Mouse (Mus musculus) R1 (cell line): ENCODE measurements at regions not wholly inside any gene's neighbourhood (a gene's known extent, or its start where the extent isn't known, plus 50 kb on each side); places are given as distances from the start of the nearest gene placed in this dataset.

Experiments used
- DNase-seq: peaks from one replicate; pipeline ENCODE4 v3.0.0-alpha.2; 2018; ENCODE audit warnings: low read depth, low spot score

DNA sequence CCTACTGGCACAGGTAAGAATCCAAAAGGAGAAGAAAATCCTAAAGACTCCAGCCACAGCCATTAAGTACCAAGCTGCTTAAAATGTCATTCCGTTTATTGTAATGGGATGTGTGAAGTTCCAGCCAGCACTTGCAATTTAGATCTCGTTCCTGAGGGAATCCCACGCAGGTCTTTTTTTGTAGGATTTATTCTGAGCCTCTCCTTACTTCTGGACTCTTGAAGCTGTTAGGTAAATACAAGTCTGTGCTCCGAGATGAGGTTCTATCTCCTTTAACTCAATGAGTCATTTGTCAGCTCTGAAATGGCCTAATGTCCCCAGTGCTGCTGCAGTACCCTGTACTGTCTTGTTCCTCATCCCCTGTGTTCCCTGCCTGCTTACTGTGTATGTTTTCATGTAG lies 94.9 kb upstream of the Eef1e1 start:
- DNase-seq = no peak

DNA sequence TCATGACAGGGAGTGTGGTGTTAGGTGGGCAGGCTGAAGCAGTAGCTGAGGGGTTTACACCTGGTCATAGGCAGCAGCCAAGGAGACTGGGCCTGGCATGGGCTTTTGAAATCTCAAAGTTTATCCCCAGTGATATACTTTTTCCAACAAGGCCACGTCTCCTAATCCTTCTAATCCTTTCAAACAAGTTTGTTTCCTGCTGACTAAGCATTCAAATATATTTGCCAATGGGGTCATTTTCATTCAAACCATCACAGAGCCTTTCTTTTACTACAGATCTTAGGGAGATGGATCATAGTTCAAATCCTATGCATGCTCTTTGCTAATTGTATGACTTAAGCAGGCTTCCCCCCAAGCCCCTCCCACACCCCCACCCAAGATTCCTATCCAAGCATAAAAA lies 93.0 kb upstream of the Eef1e1 start:
- DNase-seq = no peak

DNA sequence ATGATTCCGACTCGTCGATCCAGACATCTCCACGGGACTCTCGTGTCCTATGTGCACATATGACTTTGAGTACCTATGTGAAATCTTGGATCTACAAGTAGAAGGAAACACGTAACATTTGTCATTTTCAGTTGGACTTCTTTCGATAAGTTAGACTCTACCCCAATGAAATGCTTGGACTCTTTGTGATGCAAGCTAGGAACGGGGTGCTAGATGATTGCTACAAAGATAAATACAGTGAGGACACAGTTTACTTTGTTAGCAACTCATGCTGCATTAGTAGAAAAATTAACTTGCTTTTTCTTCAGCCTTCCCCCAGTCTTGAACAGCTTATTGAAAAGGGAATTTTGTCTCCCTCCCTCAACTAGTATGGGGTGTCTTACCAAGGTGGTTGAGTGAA lies 81.2 kb upstream of the Eef1e1 start:
- DNase-seq = no peak

DNA sequence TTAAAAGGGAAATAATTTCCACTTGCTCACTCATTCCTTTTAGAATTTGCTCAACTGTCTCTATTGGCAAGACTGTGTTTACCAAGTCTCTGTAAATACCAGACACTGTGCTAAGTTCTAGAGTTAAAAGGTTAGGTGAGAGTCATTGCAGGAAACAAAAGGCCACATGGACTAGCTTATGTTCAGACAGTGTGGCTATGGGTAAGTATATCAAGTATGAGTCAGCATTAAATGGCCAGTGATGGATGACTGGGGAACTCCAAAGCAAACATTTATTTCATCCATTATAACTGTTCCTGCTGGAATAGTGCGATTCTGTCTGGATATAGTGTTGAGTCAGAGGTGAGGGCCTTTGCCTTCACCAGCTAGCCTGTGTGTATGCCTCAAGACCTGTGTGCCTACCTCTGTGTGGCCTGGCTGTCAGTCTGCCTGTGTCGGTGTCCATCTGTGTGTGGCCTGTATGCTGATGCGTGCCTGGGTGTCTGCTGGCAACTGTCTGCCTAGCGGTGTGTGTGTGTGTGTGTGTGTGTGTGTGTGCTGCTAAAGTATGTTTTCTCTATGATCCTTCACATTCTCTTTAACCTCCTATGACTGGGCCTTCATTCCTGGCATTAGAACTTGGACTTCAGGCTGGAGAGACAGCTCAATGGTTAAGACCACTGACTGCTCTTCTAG lies 77.6 kb upstream of the Eef1e1 start:
- no peak for DNase-seq

DNA sequence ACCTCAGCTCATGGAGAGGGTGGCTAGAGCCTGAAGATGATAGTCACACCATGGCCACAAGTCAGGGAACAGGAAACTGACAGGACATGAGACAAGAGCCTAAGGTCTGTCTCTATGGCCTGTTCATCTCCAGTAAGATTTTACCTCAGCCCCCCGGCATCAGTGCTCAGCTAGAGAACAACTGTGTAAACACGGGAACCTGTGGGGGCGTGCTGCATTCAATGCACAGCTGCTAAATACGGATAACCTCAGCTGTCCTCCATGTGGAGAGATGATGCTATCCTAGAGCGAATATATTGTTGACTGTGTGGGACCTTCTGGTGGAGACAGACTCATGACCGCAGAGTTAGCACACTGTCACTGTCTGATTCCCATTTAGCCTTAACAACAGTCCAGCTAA lies 76.4 kb upstream of the Eef1e1 start:
- no peak for DNase-seq

DNA sequence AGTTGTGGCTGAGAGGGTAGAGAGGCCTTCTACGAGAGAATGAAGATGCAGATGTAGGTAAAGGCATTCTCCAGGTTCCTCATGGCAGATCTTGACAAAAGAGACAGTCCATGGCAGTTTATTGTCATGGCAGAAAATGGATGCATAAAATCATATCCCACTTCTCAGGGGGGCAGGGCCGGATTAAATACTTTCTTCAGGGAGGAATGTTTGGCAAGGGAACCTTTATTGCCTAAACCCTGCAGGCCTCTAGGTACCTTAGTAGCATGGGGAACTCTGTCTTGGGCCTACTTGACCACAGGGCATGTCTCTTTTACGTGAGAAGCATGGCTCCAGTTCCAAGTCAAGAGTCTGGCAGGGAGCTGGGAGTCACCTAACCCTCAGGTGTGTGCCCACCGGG lies 74.4 kb upstream of the Eef1e1 start:
- DNase-seq = no peak

DNA sequence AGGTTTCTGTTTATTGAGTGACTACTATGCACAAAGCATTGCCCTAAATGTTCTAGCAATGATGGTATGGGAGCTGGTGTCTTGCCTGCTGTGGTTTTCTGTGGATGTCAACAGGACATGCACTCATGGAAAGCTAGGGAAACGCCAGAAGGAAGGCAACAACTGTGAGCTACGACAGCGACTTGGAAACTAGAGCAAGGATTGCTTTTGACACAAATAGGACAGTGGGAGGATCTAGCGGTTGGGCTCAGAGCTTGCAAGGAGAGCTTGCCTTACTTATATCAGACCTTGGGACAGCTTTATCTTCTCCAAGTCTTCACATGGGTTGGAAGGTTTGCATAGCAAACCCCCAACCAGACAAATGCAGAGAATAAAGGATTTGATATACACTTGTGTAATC lies 66.6 kb upstream of the Eef1e1 start:
- DNase-seq = no peak

DNA sequence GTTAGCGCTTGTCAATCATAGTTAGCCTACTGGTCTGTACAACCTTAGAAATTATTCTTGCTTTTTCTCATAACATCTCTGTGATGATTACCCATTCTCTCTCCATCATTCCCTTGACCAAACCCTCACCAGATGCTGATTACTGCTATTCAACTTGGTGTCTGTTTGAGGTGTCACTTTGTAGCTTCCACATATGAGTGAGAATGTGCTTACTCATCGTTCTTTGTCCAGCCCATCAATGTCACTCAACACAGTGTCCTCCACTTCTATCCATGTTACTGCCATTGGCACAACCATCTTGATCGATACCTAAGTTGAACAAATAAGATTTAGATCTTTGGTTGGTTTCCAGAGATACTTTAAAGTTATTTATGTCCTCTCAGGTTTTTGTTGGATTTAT lies 62.3 kb upstream of the Eef1e1 start:
- DNase-seq = no peak

DNA sequence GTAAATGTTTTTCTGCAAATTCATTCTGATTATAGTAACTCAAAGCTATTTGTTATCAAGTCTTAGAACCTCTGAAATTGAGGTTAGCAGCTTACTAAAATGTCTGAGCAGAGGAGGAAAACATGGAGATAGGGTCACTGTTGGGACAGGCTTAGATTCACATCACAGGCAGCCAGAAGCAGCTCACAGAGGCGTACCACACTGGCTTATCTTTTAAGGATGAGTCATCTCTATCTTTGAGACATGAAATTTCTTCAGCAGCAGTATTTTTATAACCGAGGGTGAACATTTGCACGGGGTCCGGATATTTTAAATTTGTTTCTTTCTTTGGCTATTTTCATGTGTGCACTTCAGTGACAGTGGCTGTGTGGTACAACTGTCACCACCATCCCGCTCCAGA lies 56.0 kb upstream of the Eef1e1 start:
- no peak for DNase-seq
